Comparison of ENCODE assay signal across 8 mouse cellular contexts in the genomic region with DNA sequence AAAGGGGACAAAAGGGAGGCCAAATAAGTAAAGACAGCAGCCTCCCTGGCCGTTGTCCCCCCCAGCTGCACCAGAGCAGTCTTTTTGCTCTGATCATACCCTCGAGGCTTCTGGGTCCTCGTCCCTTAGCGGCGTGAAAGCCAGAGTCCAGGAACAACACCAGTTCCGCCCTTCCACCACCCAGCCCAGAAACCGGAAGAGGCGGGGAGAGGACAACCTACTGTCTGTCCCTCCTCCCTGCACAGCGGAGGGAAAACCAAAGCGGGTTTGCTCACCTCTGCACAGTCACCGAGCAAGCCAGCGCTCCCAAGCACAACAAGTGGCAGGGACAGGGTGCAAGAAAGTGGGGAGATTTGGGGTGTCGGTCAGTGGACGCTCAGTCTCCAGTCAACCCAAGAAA. TPM values are rescaled to one million over a fixed set of nuclear protein-coding genes. Genes with fewer than 3 reads are reported as not detected.
DNase-seq lines count a peak whose midpoint lies in the region; ATAC-seq and TF ChIP-seq lines count a peak whose summit lies in the region.

No protein-coding gene starts in this region.

- peak overlapping the region; percentile 7 for H3ac ChIP-seq in myocyte (ENCODE audit: control insufficient read depth, insufficient read length)

- ATAC-seq in hindbrain, embryonic 16.5 days = peak; percentile 28; the same call in 1 of the 2 replicates
- peak; percentile 88 for ATAC-seq in liver, embryonic 12.5 days

- TF ChIP-seq CTCF in layer of hippocampus, adult 2 months (conservative IDR thresholded peaks at IDR 0.05) = no peak

- peak overlapping the region; percentile 66 for H3K4me2 ChIP-seq in hindbrain, embryonic 16.5 days (ENCODE audit: low read length)
- H3K4me2 ChIP-seq in liver, embryonic 12.5 days = peak overlapping the region; percentile 80
- H3K4me2 ChIP-seq in myocyte (ENCODE audit: low read depth) = peak overlapping the region; percentile 77

- peak overlapping the region; percentile 60 for H3K9ac ChIP-seq in hindbrain, embryonic 16.5 days (ENCODE audit: low read depth, low read length)
- peak overlapping the region; percentile 77 for H3K9ac ChIP-seq in liver, embryonic 12.5 days

- H3K36me3 ChIP-seq in hindbrain, embryonic 16.5 days (ENCODE audit: control insufficient read depth, insufficient read depth, low read length) = no peaks in the 10 kb centered on the region
- H3K36me3 ChIP-seq in liver, embryonic 12.5 days = no peaks in the 10 kb centered on the region
- H3K36me3 ChIP-seq in myocyte (ENCODE audit: control insufficient read depth, insufficient read depth) = no peaks in the 10 kb centered on the region

- H3K9me3 ChIP-seq in hindbrain, embryonic 16.5 days (ENCODE audit: control insufficient read depth, low read length) = no peaks in the 10 kb centered on the region
- no peaks in the 10 kb centered on the region for H3K9me3 ChIP-seq in liver, embryonic 12.5 days (replicated peaks)

- 6% methylated on average over 14 of the region's 14 CpGs for WGBS in hindbrain, embryonic 16.5 days
- WGBS in liver, embryonic 12.5 days (ENCODE audit: insufficient replicate concordance) = 2% methylated on average over 14 of the region's 14 CpGs

- TF ChIP-seq POLR2A in myocyte (IDR thresholded peaks at IDR 0.05; ENCODE audit: insufficient read length, low read depth) = peak; percentile 83

- H3K27me3 ChIP-seq in hindbrain, embryonic 16.5 days (replicated peaks; ENCODE audit: control insufficient read depth, insufficient read depth, low read length) = no peaks in the 10 kb centered on the region
- H3K27me3 ChIP-seq in liver, embryonic 12.5 days (replicated peaks) = no peaks in the 10 kb centered on the region
- H3K27me3 ChIP-seq in myocyte (ENCODE audit: control insufficient read depth, insufficient read depth, insufficient read length) = no peaks in the 10 kb centered on the region

- peaks cover 5% of the 10 kb centered on the region for H3K4me1 ChIP-seq in hindbrain, embryonic 16.5 days (ENCODE audit: control insufficient read depth, insufficient read depth, low read depth, low read length)
- H3K4me1 ChIP-seq in liver, embryonic 12.5 days = peaks cover 49% of the 10 kb centered on the region

- peak overlapping the region; percentile 53 for H3K4me3 ChIP-seq in layer of hippocampus, adult 2 months
- peak overlapping the region; percentile 38 for H3K4me3 ChIP-seq in hindbrain, embryonic 16.5 days (ENCODE audit: low read length)
- peak overlapping the region; percentile 57 for H3K4me3 ChIP-seq in liver, embryonic 12.5 days
- peak overlapping the region; percentile 20 for H3K4me3 ChIP-seq in myocyte

- no peak for DNase-seq in layer of hippocampus, adult 2 months (ENCODE audit: low spot score in 2 of 2)
- no peak for DNase-seq in layer of hippocampus, adult 18-20 months (ENCODE audit: low spot score in 2 of 2)
- DNase-seq in c-Kit-negative CD71-positive TER-119-positive erythroid progenitor cells, embryonic 14.5 days (ENCODE audit: low read depth, low spot score) = peak; percentile 73
- DNase-seq in gastrocnemius, adult 8-10 months (ENCODE audit: low spot score in 2 of 2) = peak; percentile 33 to 52
- peak; percentile 75 for DNase-seq in testis, postnatal 10 days (ENCODE audit: low spot score)

- peaks cover 8% of the 10 kb centered on the region for H3K79me2 ChIP-seq in myocyte (ENCODE audit: control insufficient read depth, insufficient read depth)

- H3K27ac ChIP-seq in layer of hippocampus, adult 2 months = peak overlapping the region; percentile 80
- H3K27ac ChIP-seq in hindbrain, embryonic 16.5 days (ENCODE audit: low read depth, low read length) = no peak overlapping the region
- peak overlapping the region; percentile 91 for H3K27ac ChIP-seq in liver, embryonic 12.5 days

TF ChIP-seq in myocyte, 11 proteins besides CTCF, POLR2A, EP300 and RAD21:
- TF ChIP-seq E2F4 (IDR thresholded peaks at IDR 0.05; ENCODE audit: insufficient read depth) (peak; percentile 84), POLR2AphosphoS2 (IDR thresholded peaks at IDR 0.05; ENCODE audit: insufficient read length, low read depth) (peak; percentile 90), MAX (IDR thresholded peaks at IDR 0.05; ENCODE audit: low read depth) (no peak)

RNA-seq across cellular contexts. Expression of a gene that starts 3.9 kb away (rescaled TPM):
- total RNA-seq in layer of hippocampus, adult 2 months (2021) = 10 to 100 TPM; 41.7 to 48.2 TPM
- total RNA-seq in layer of hippocampus, adult 18-20 months (2021) = 10 to 100 TPM; 41.5 to 46.1 TPM
- total RNA-seq in gastrocnemius, adult 8-10 months (2022) = 10 to 100 TPM; 23.0 to 28.1 (median 25.8) TPM
- polyA plus RNA-seq in hindbrain, embryonic 16.5 days (2015; fragmentation: Nextera tagmentation; extraction: Ambion mirVana) = 98.4 and 103 TPM in 2 replicates
- polyA plus RNA-seq in liver, embryonic 12.5 days (2016; fragmentation: Nextera tagmentation; extraction: Ambion mirVana) = 217 and 228 TPM in 2 replicates
- polyA plus RNA-seq in myocyte (2012; fragmentation: generic; extraction: Trizol) = 137 TPM

RNA-seq across cellular contexts. Expression of a gene that starts 9.0 kb away (rescaled TPM):
- 100 to 1,000 TPM; 149 to 155 TPM for total RNA-seq in layer of hippocampus, adult 2 months (2021)
- total RNA-seq in layer of hippocampus, adult 18-20 months (2021) = 100 to 1,000 TPM; 149 to 157 TPM
- total RNA-seq in gastrocnemius, adult 8-10 months (2022) = 100 to 1,000 TPM in 2 of 4 experiments, 10 to 100 TPM in 2; 91.0 to 116 (median 101) TPM
- polyA plus RNA-seq in hindbrain, embryonic 16.5 days (2015; fragmentation: Nextera tagmentation; extraction: Ambion mirVana) = 221 and 253 TPM in 2 replicates
- polyA plus RNA-seq in liver, embryonic 12.5 days (2016; fragmentation: Nextera tagmentation; extraction: Ambion mirVana) = 503 and 514 TPM in 2 replicates
- 371 TPM for polyA plus RNA-seq in myocyte (2012; fragmentation: generic; extraction: Trizol)

RNA-seq across cellular contexts. Expression of a gene that starts 20.1 kb away (rescaled TPM):
- 10 to 100 TPM; 59.8 to 65.2 TPM for total RNA-seq in layer of hippocampus, adult 2 months (2021)
- total RNA-seq in layer of hippocampus, adult 18-20 months (2021) = 10 to 100 TPM; 54.3 to 63.1 TPM
- total RNA-seq in gastrocnemius, adult 8-10 months (2022) = 10 to 100 TPM; 10.5 to 13.0 (median 12.3) TPM
- polyA plus RNA-seq in hindbrain, embryonic 16.5 days (2015; fragmentation: Nextera tagmentation; extraction: Ambion mirVana) = 79.8 and 82.2 TPM in 2 replicates
- polyA plus RNA-seq in liver, embryonic 12.5 days (2016; fragmentation: Nextera tagmentation; extraction: Ambion mirVana) = 30.4 and 34.4 TPM in 2 replicates
- polyA plus RNA-seq in myocyte (2012; fragmentation: generic; extraction: Trizol) = 41.0 TPM

RNA-seq across cellular contexts. Expression of a gene that starts 31.0 kb away (rescaled TPM):
- 1 to 10 TPM; 8.1 to 9.4 TPM for total RNA-seq in layer of hippocampus, adult 2 months (2021)
- 1 to 10 TPM; 5.4 to 6.5 TPM for total RNA-seq in layer of hippocampus, adult 18-20 months (2021)
- total RNA-seq in gastrocnemius, adult 8-10 months (2022) = 10 to 100 TPM in 3 of 4 experiments, 1 to 10 TPM in 1; 9.4 to 13.5 (median 12.8) TPM
- 9.2 and 9.7 TPM in 2 replicates for polyA plus RNA-seq in hindbrain, embryonic 16.5 days (2015; fragmentation: Nextera tagmentation; extraction: Ambion mirVana)
- polyA plus RNA-seq in liver, embryonic 12.5 days (2016; fragmentation: Nextera tagmentation; extraction: Ambion mirVana) = 20.1 and 22.2 TPM in 2 replicates
- polyA plus RNA-seq in myocyte (2012; fragmentation: generic; extraction: Trizol) = 7.0 TPM

RNA-seq across cellular contexts. Expression of a gene that starts 35.0 kb away (rescaled TPM):
- 10 to 100 TPM; 11.3 to 16.4 TPM for total RNA-seq in layer of hippocampus, adult 2 months (2021)
- 10 to 100 TPM; 14.5 to 18.4 TPM for total RNA-seq in layer of hippocampus, adult 18-20 months (2021)
- total RNA-seq in gastrocnemius, adult 8-10 months (2022) = 1 to 10 TPM; 2.0 to 3.1 (median 2.5) TPM
- polyA plus RNA-seq in hindbrain, embryonic 16.5 days (2015; fragmentation: Nextera tagmentation; extraction: Ambion mirVana) = 31.1 and 34.1 TPM in 2 replicates
- polyA plus RNA-seq in liver, embryonic 12.5 days (2016; fragmentation: Nextera tagmentation; extraction: Ambion mirVana) = 4.9 and 5.3 TPM in 2 replicates
- 16.3 TPM for polyA plus RNA-seq in myocyte (2012; fragmentation: generic; extraction: Trizol)

Comparison
In these comparisons a context has a peak if more than half of its experiments do, and no peak if none do; other contexts are left out.
1. DNase-seq: peak in c-Kit-negative CD71-positive TER-119-positive erythroid progenitor cells, embryonic 14.5 days (single experiment), gastrocnemius, adult 8-10 months (2 of 2) and testis, postnatal 10 days (single experiment); none in layer of hippocampus, adult 2 months (0 of 2) and layer of hippocampus, adult 18-20 months (0 of 2).
2. Peak in every context shown above with its lines, with median percentiles within 50 percentile points of each other: H3K4me3 ChIP-seq and H3K4me2 ChIP-seq.